Mouse (Mus musculus): Measurements from ENCODE around the gene Aldh1a1. TPM values are rescaled to one million over a fixed set of nuclear protein-coding genes. Genes with fewer than 3 reads are reported as not detected.
"Not testable (repeated sequence)": the region's sequence is repeated elsewhere in the genome, so short reads cannot be mapped to it uniquely, and the experiment has no call there.

Aldh1a1 gene
- polyA plus RNA-seq, 1 experiment from 2014 or later: 23.5 TPM

- no peaks in the 10 kb centered on the region for H3K9me3 ChIP-seq (replicated peaks; ENCODE audit: control insufficient read depth, low read length)
- H3K27me3 ChIP-seq (ENCODE audit: control insufficient read depth, insufficient read depth, low read length): no peaks in the 10 kb centered on the region
- H3K4me3 ChIP-seq (ENCODE audit: low read depth, low read length): no peak overlapping the region
- no peak overlapping the region for H3K27ac ChIP-seq (replicated peaks; ENCODE audit: low read depth, low read length)
- H3K4me1 ChIP-seq (ENCODE audit: control insufficient read depth, insufficient read depth, low read length): no peaks in the 10 kb centered on the region
- ATAC-seq (replicated peaks; ENCODE audit: insufficient number of reproducible peaks, low FRiP score, low TSS enrichment, low read depth) (no peak), DNase-seq (ENCODE audit: low spot score) (no peak)
- no peaks in the 10 kb centered on the region for H3K36me3 ChIP-seq (replicated peaks; ENCODE audit: control insufficient read depth, insufficient read depth, low read depth, low read length)
- no peak overlapping the region for H3K4me2 ChIP-seq (ENCODE audit: low read depth, low read length)
- no peak overlapping the region for H3K9ac ChIP-seq (replicated peaks; ENCODE audit: low read length)
- WGBS: 54% methylated on average over 9 of the region's 9 CpGs
Observed at GRCm38 (mm10) chr19:20506936-20507615, 14.6 kb downstream of the Aldh1a1 start.

- Histone ChIP-seq H3K4me1 (ENCODE audit: control insufficient read depth, insufficient read depth, low read length) (no peaks in the 10 kb centered on the region), H3K27me3 (ENCODE audit: control insufficient read depth, insufficient read depth, low read length) (no peaks in the 10 kb centered on the region), H3K27ac (replicated peaks; ENCODE audit: low read depth, low read length) (no peak overlapping the region), H3K9me3 (replicated peaks; ENCODE audit: control insufficient read depth, low read length) (no peaks in the 10 kb centered on the region), H3K4me2 (ENCODE audit: low read depth, low read length) (no peak overlapping the region), H3K9ac (replicated peaks; ENCODE audit: low read length) (no peak overlapping the region), H3K36me3 (replicated peaks; ENCODE audit: control insufficient read depth, insufficient read depth, low read depth, low read length) (no peaks in the 10 kb centered on the region), H3K4me3 (ENCODE audit: low read depth, low read length) (no peak overlapping the region)
- no peak for ATAC-seq (replicated peaks; ENCODE audit: insufficient number of reproducible peaks, low FRiP score, low TSS enrichment, low read depth)
- DNase-seq (ENCODE audit: low spot score): no peak
- WGBS: 53% methylated on average over 4 of the region's 4 CpGs
Observed at GRCm38 (mm10) chr19:20508609-20509008, 16.1 kb downstream of the Aldh1a1 start.

DNA sequence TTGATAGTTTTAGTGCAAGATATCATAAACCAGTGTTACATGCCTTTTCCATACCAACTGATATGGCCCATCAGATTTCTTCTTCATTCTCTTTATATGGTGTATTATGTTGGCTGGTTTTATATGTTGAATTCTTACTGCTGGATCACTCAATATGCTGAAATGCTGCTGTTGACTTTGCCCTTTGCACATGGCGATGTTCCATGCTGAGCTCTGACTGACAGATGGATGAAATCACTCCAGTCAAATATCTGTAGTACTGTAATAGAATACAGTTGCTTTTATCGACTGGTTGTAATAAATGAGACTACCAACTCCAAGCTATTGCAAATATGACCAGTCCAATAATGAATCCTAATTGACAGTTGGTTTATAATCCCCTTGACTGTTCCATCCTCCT is 19.5 kb downstream of the Aldh1a1 start:
- H3K4me3 ChIP-seq (ENCODE audit: low read depth, low read length): no peak overlapping the region
- H3K4me2 ChIP-seq (ENCODE audit: low read depth, low read length): no peak overlapping the region
- WGBS: 83% methylated on average over 2 of the region's 2 CpGs
- H3K27ac ChIP-seq (replicated peaks; ENCODE audit: low read depth, low read length): no peak overlapping the region
- DNase-seq (ENCODE audit: low spot score) (no peak), ATAC-seq (replicated peaks; ENCODE audit: insufficient number of reproducible peaks, low FRiP score, low TSS enrichment, low read depth) (no peak)
- H3K36me3 ChIP-seq (replicated peaks; ENCODE audit: control insufficient read depth, insufficient read depth, low read depth, low read length): no peaks in the 10 kb centered on the region
- H3K9me3 ChIP-seq (replicated peaks; ENCODE audit: control insufficient read depth, low read length): no peaks in the 10 kb centered on the region
- H3K4me1 ChIP-seq (ENCODE audit: control insufficient read depth, insufficient read depth, low read length): no peaks in the 10 kb centered on the region
- H3K9ac ChIP-seq (replicated peaks; ENCODE audit: low read length): no peak overlapping the region
- H3K27me3 ChIP-seq (ENCODE audit: control insufficient read depth, insufficient read depth, low read length): no peaks in the 10 kb centered on the region

DNA sequence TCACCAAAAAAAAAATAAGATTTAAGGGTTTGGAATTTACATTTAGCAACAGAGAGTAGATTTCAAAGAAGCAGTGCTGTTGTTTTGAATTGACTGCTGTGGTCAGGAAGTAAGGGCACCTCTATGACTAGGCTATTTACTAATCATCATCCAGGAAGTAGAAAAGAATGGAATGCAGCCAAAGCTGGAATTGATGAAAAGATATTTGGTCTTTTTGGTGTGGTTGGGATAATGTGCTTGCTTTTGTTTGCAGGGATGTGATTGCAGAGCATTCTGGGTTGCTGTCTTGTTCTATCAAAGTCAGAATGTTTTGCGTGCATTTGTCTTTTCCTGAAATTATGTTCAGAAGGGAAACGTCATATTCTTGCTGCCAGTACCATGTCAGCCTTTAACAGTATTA is 20.7 kb downstream of the Aldh1a1 start:
- DNase-seq (ENCODE audit: low spot score): no peak
- Histone ChIP-seq H3K9ac (replicated peaks; ENCODE audit: low read length) (no peak overlapping the region), H3K4me3 (ENCODE audit: low read depth, low read length) (no peak overlapping the region), H3K36me3 (replicated peaks; ENCODE audit: control insufficient read depth, insufficient read depth, low read depth, low read length) (no peaks in the 10 kb centered on the region), H3K9me3 (replicated peaks; ENCODE audit: control insufficient read depth, low read length) (no peaks in the 10 kb centered on the region), H3K27ac (replicated peaks; ENCODE audit: low read depth, low read length) (no peak overlapping the region), H3K4me2 (ENCODE audit: low read depth, low read length) (no peak overlapping the region), H3K27me3 (ENCODE audit: control insufficient read depth, insufficient read depth, low read length) (no peaks in the 10 kb centered on the region), H3K4me1 (ENCODE audit: control insufficient read depth, insufficient read depth, low read length) (no peaks in the 10 kb centered on the region)
- no peak for ATAC-seq (replicated peaks; ENCODE audit: insufficient number of reproducible peaks, low FRiP score, low TSS enrichment, low read depth)
- WGBS: 75% methylated on average over 2 of the region's 2 CpGs

DNA sequence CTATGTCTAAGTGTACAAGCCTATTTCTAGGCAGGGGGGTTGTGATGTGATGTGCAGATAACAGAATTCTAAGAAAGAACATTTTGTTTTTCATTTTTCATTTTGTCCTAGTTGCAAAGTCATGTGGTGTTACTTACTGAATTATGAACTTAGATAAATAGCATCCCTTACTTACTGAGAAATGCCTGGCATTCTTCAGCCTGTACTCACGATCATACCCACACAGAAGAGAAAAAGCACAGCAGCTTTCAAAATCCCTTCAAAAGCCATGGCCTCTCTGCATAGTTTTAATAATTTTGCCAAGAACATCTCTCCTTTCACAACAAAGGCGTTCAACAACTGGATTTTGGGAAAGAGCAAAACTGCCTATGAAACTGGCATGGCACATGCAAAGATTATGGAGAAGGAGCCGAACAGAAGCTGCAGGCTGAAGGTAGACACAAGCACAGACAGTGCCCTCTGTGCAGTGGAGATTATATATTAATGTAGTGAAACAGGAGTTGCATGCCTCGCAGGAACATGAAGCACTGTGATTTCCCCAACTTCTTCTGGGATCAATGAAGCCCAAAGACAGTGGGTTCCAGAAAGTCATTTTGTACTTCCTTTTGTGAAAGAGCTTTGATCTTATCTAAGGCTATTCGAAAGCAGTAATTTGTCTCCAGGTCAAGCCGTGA is 21.3 kb downstream of the Aldh1a1 start:
- Histone ChIP-seq H3K4me1 (ENCODE audit: control insufficient read depth, insufficient read depth, low read length) (no peaks in the 10 kb centered on the region), H3K27me3 (ENCODE audit: control insufficient read depth, insufficient read depth, low read length) (no peaks in the 10 kb centered on the region), H3K9ac (replicated peaks; ENCODE audit: low read length) (no peak overlapping the region), H3K27ac (replicated peaks; ENCODE audit: low read depth, low read length) (no peak overlapping the region), H3K9me3 (replicated peaks; ENCODE audit: control insufficient read depth, low read length) (no peaks in the 10 kb centered on the region), H3K4me2 (ENCODE audit: low read depth, low read length) (no peak overlapping the region), H3K4me3 (ENCODE audit: low read depth, low read length) (no peak overlapping the region), H3K36me3 (replicated peaks; ENCODE audit: control insufficient read depth, insufficient read depth, low read depth, low read length) (no peaks in the 10 kb centered on the region)
- DNase-seq (ENCODE audit: low spot score): no peak
- ATAC-seq (replicated peaks; ENCODE audit: insufficient number of reproducible peaks, low FRiP score, low TSS enrichment, low read depth): no peak
- 66% methylated on average over 6 of the region's 6 CpGs for WGBS

GRCm38 (mm10) chr19:20516481-20516880 is 24.0 kb downstream of the Aldh1a1 start:
- H3K27ac ChIP-seq (replicated peaks; ENCODE audit: low read depth, low read length): no peak overlapping the region
- H3K27me3 ChIP-seq (ENCODE audit: control insufficient read depth, insufficient read depth, low read length): no peaks in the 10 kb centered on the region
- no peaks in the 10 kb centered on the region for H3K4me1 ChIP-seq (ENCODE audit: control insufficient read depth, insufficient read depth, low read length)
- 89% methylated on average over 3 of the region's 3 CpGs for WGBS
- H3K4me3 ChIP-seq (ENCODE audit: low read depth, low read length): no peak overlapping the region
- no peak overlapping the region for H3K4me2 ChIP-seq (ENCODE audit: low read depth, low read length)
- H3K36me3 ChIP-seq (replicated peaks; ENCODE audit: control insufficient read depth, insufficient read depth, low read depth, low read length): no peaks in the 10 kb centered on the region
- no peaks in the 10 kb centered on the region for H3K9me3 ChIP-seq (replicated peaks; ENCODE audit: control insufficient read depth, low read length)
- DNase-seq (ENCODE audit: low spot score) (no peak), ATAC-seq (replicated peaks; ENCODE audit: insufficient number of reproducible peaks, low FRiP score, low TSS enrichment, low read depth) (no peak)
- H3K9ac ChIP-seq (replicated peaks; ENCODE audit: low read length): no peak overlapping the region

- not testable (repeated sequence) for H3K27ac ChIP-seq (replicated peaks; ENCODE audit: low read depth, low read length); H3K4me1 ChIP-seq (ENCODE audit: control insufficient read depth, insufficient read depth, low read length); ATAC-seq (replicated peaks; ENCODE audit: insufficient number of reproducible peaks, low FRiP score, low TSS enrichment, low read depth); DNase-seq (ENCODE audit: low spot score); H3K9me3 ChIP-seq (replicated peaks; ENCODE audit: control insufficient read depth, low read length); H3K4me3 ChIP-seq (ENCODE audit: low read depth, low read length); H3K27me3 ChIP-seq (ENCODE audit: control insufficient read depth, insufficient read depth, low read length); H3K4me2 ChIP-seq (ENCODE audit: low read depth, low read length); H3K36me3 ChIP-seq (replicated peaks; ENCODE audit: control insufficient read depth, insufficient read depth, low read depth, low read length); H3K9ac ChIP-seq (replicated peaks; ENCODE audit: low read length)
- WGBS: 89% methylated on average over 11 of the region's 11 CpGs
Observed at GRCm38 (mm10) chr19:20529156-20529555, 36.6 kb downstream of the Aldh1a1 start.

- no peak overlapping the region for H3K27ac ChIP-seq (replicated peaks; ENCODE audit: low read depth, low read length)
- no peaks in the 10 kb centered on the region for H3K36me3 ChIP-seq (replicated peaks; ENCODE audit: control insufficient read depth, insufficient read depth, low read depth, low read length)
- 88% methylated on average over 1 of the region's 1 CpGs for WGBS
- no peaks in the 10 kb centered on the region for H3K4me1 ChIP-seq (ENCODE audit: control insufficient read depth, insufficient read depth, low read length)
- H3K4me3 ChIP-seq (ENCODE audit: low read depth, low read length): no peak overlapping the region
- H3K9me3 ChIP-seq (replicated peaks; ENCODE audit: control insufficient read depth, low read length): no peaks in the 10 kb centered on the region
- ATAC-seq (replicated peaks; ENCODE audit: insufficient number of reproducible peaks, low FRiP score, low TSS enrichment, low read depth) (no peak), DNase-seq (ENCODE audit: low spot score) (no peak)
- no peak overlapping the region for H3K9ac ChIP-seq (replicated peaks; ENCODE audit: low read length)
- no peaks in the 10 kb centered on the region for H3K27me3 ChIP-seq (ENCODE audit: control insufficient read depth, insufficient read depth, low read length)
- H3K4me2 ChIP-seq (ENCODE audit: low read depth, low read length): no peak overlapping the region
Observed at GRCm38 (mm10) chr19:20529921-20530696, 37.6 kb downstream of the Aldh1a1 start.

All from embryonic facial prominence, embryonic 11.5 days (tissue).